Mouse (Mus musculus): ENCODE measurements around the gene Tmem132a. TPM values are rescaled to one million over a fixed set of nuclear protein-coding genes. Genes with fewer than 3 reads are reported as not detected.

The Tmem132a gene
- total and polyA plus RNA-seq, 3 experiments, result 2.9 to 22.9 TPM; not detected in 1

DNA sequence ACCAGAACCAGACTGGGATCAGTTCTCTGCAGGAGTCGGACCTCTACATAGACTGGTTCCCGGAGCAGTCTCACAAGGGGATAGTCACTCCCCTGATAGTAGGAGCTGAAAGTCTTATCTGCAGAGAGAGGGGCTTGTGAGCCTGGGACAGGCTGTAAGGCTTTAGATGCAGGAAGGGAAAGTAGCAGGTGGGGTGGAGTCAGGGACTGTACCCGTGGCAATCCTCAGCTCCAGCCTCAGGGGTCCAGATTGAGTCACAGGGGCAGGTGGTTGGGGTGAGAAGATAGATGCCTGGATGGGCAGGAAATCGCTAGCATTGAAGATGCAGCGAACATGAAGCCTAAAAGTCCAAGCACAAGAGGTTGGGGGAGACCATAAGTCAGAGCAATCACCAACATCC, 46.8 kb upstream of the Tmem132a start:
- no peaks in the 10 kb centered on the region for H3K27me3 ChIP-seq (replicated peaks)
- DNase-seq (ENCODE audit: extremely low read depth), result peak; percentile 53
- TF ChIP-seq ZNF384 (IDR thresholded peaks at IDR 0.05; ENCODE audit: low read depth, low read length) (no peak), EP300 (IDR thresholded peaks at IDR 0.05; ENCODE audit: low read length) (no peak), CHD2 (IDR thresholded peaks at IDR 0.05; ENCODE audit: low read length) (no peak), SIN3A (IDR thresholded peaks at IDR 0.05; ENCODE audit: low read length) (no peak), JUN (IDR thresholded peaks at IDR 0.05; ENCODE audit: insufficient read depth, low read depth, low read length) (no peak), NELFE (IDR thresholded peaks at IDR 0.05; ENCODE audit: low read depth, low read length) (no peak), MEF2A (IDR thresholded peaks at IDR 0.05; ENCODE audit: borderline replicate concordance, low read depth, low read length) (no peak), RAD21 (IDR thresholded peaks at IDR 0.05; ENCODE audit: low read depth, low read length) (no peak)
- no peak overlapping the region for H3K4me3 ChIP-seq (replicated peaks in 1 of 3; ENCODE audit: low read depth in 2 of 3, low read length in 2 of 3, poor library complexity in 1 of 3)
- H3K27ac ChIP-seq (ENCODE audit: insufficient read depth, low read depth), result no peak overlapping the region
- H3K4me1 ChIP-seq (ENCODE audit: control insufficient read depth in 1 of 2, insufficient read depth in 2 of 2), result peaks cover 17 to 55% of the 10 kb centered on the region in 2 experiments
- peaks cover 0 to under 1% of the 10 kb centered on the region in 2 experiments for H3K36me3 ChIP-seq (replicated peaks in 1 of 2; ENCODE audit: control insufficient read depth in 1 of 2, insufficient read depth in 1 of 2, low read length in 1 of 2)
- dilution Hi-C loops (cut with MboI; ENCODE audit: extremely low pct_ligation_motif_present, extremely low pct_unique_long_range_greater_than_20kb, low sequenced_read_pairs), result no loop called here
- H3K4me2 ChIP-seq (ENCODE audit: insufficient read depth, low read depth, poor library complexity, severe bottlenecking), result no peak overlapping the region
- H3K79me2 ChIP-seq (replicated peaks; ENCODE audit: control insufficient read depth, extremely low read depth, insufficient read depth, poor library complexity, severe bottlenecking), result no peaks in the 10 kb centered on the region
- no peaks in the 10 kb centered on the region for H3K9me3 ChIP-seq (replicated peaks; ENCODE audit: low read length)
- in situ Hi-C loops (cut with MboI; ENCODE audit: low pct_ligation_motif_present, low pct_unique_long_range_greater_than_20kb, low sequenced_read_pairs), result no loop called here
- no peak overlapping the region for H3K9ac ChIP-seq (ENCODE audit: insufficient read depth, low read depth)

- no peak for DNase-seq (ENCODE audit: extremely low read depth)
- dilution Hi-C loops (cut with MboI; ENCODE audit: extremely low pct_ligation_motif_present, extremely low pct_unique_long_range_greater_than_20kb, low sequenced_read_pairs), result no loop called here
- in situ Hi-C loops (cut with MboI; ENCODE audit: low pct_ligation_motif_present, low pct_unique_long_range_greater_than_20kb, low sequenced_read_pairs), result loop anchor here (5.0 kb wide), 1 partner anchor 47 kb away; no protein-coding TSS in a partner anchor
These were observed 45.1 kb upstream of the Tmem132a start for GRCm38 (mm10) chr19:10914870-10915269.

More at GRCm38 (mm10) chr19:10914870-10915269, 45.1 kb upstream of the Tmem132a start:
- H3K4me2 ChIP-seq (ENCODE audit: insufficient read depth, low read depth, poor library complexity, severe bottlenecking), result no peak overlapping the region
- no peak for TF ChIP-seq POLR2AphosphoS2 (IDR thresholded peaks at IDR 0.05; ENCODE audit: low read depth, low read length)
- TF ChIP-seq E2F4 (IDR thresholded peaks at IDR 0.05; ENCODE audit: insufficient replicate concordance, low read depth, low read length), result no peak
- TF ChIP-seq MYC (IDR thresholded peaks at IDR 0.05; ENCODE audit: low read depth, low read length), result no peak
- no peak for TF ChIP-seq CHD2 (IDR thresholded peaks at IDR 0.05; ENCODE audit: low read length)
- TF ChIP-seq IRF4 (IDR thresholded peaks at IDR 0.05; ENCODE audit: low read depth, low read length), result no peak
- no peak for TF ChIP-seq ETS1 (conservative IDR thresholded peaks at IDR 0.05; ENCODE audit: low read depth, low read length)
- TF ChIP-seq BHLHE40 (IDR thresholded peaks at IDR 0.05; ENCODE audit: low read depth, low read length), result no peak
- no peak for TF ChIP-seq ZMIZ1 (IDR thresholded peaks at IDR 0.05; ENCODE audit: low read depth, low read length)
- TF ChIP-seq KAT2A (IDR thresholded peaks at IDR 0.05; ENCODE audit: insufficient replicate concordance, low read length), result no peak
- TF ChIP-seq MAZ (IDR thresholded peaks at IDR 0.05; ENCODE audit: low read depth, low read length), result no peak
- TF ChIP-seq ZKSCAN1 (IDR thresholded peaks at IDR 0.05; ENCODE audit: borderline replicate concordance, low read depth, low read length), result no peak
- no peak for TF ChIP-seq EP300 (IDR thresholded peaks at IDR 0.05; ENCODE audit: low read length)
- no peak for TF ChIP-seq NRF1 (IDR thresholded peaks at IDR 0.05; ENCODE audit: low read depth, low read length)
- no peak for TF ChIP-seq JUN (IDR thresholded peaks at IDR 0.05; ENCODE audit: insufficient read depth, low read depth, low read length)
- no peak for TF ChIP-seq ELF1 (IDR thresholded peaks at IDR 0.05; ENCODE audit: low read depth, low read length)
- TF ChIP-seq JUND (conservative IDR thresholded peaks at IDR 0.05; ENCODE audit: low read depth, low read length), result no peak
- no peak for TF ChIP-seq MAFK (IDR thresholded peaks at IDR 0.05; ENCODE audit: insufficient replicate concordance, low read length)
- no peak for TF ChIP-seq SIN3A (IDR thresholded peaks at IDR 0.05; ENCODE audit: low read length)
- no peak for TF ChIP-seq GABPA (IDR thresholded peaks at IDR 0.05; ENCODE audit: insufficient replicate concordance, low read depth, low read length)
- TF ChIP-seq SMC3 (IDR thresholded peaks at IDR 0.05; ENCODE audit: low read depth, low read length), result no peak
- H3K27me3 ChIP-seq (replicated peaks), result no peaks in the 10 kb centered on the region
- H3K9ac ChIP-seq (ENCODE audit: insufficient read depth, low read depth), result no peak overlapping the region
- no peaks in the 10 kb centered on the region for H3K79me2 ChIP-seq (replicated peaks; ENCODE audit: control insufficient read depth, extremely low read depth, insufficient read depth, poor library complexity, severe bottlenecking)
- peaks cover 17 to 45% of the 10 kb centered on the region in 2 experiments for H3K4me1 ChIP-seq (ENCODE audit: control insufficient read depth in 1 of 2, insufficient read depth in 2 of 2)
- peaks cover 0 to 5% of the 10 kb centered on the region in 2 experiments for H3K36me3 ChIP-seq (replicated peaks in 1 of 2; ENCODE audit: control insufficient read depth in 1 of 2, insufficient read depth in 1 of 2, low read length in 1 of 2)
- H3K4me3 ChIP-seq (replicated peaks in 1 of 3; ENCODE audit: low read depth in 2 of 3, low read length in 2 of 3, poor library complexity in 1 of 3), result no peak overlapping the region
- H3K9me3 ChIP-seq (replicated peaks; ENCODE audit: low read length), result no peaks in the 10 kb centered on the region
- H3K27ac ChIP-seq (ENCODE audit: insufficient read depth, low read depth), result no peak overlapping the region
